Mouse (Mus musculus): Measurements from ENCODE around the gene Prrt2.

The Prrt2 gene
- long read RNA-seq, experiment 1: 0 reads
- long read RNA-seq, experiment 2, partial matches to known transcripts: 0 of 1 reads
- long read RNA-seq, experiment 2, other reads (novel, unspliced or antisense): 1 of 1 reads

DNA sequence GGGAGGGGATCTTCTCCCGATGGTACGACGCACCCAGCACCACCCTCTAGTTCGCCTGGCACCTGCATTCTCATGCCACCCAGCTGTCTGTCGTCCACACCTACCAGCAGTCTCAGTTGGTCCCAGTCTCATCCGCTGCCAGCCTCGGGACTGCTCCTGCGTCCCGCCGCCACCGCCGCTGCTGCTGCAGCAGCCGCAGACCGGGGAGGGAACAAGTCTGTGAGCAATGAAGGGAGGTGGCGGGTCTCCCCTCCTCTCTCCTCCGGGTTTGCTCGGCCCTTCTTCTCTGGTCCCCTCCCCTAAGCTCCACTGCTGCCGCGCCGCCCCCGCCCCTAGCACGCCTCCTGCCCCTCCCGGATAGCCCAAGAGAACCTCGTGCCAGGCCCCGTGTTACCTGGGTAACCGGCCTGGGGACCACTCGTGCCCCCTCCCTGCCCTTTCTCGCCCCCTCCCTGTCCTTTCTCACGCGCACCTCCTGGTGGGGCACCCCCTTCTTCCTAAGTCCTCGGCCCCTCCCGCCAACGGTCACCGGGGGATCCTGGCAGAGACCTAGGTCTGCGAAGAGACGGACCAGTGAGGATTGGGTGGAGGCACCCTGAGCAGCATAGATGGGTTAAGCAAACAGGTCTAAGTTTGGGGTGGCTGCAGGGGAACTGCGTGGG lies at the start of gene Prrt2, which contains the start of gene Gm42742:
TSS of gene Prrt2 (minus strand) at position 311 of the 662 bp plus-strand sequence.
TSS of gene Gm42742 (minus strand) at position 197 of the 662 bp plus-strand sequence.
- intact Hi-C loops (cut with DNase I): no loop called here

DNA sequence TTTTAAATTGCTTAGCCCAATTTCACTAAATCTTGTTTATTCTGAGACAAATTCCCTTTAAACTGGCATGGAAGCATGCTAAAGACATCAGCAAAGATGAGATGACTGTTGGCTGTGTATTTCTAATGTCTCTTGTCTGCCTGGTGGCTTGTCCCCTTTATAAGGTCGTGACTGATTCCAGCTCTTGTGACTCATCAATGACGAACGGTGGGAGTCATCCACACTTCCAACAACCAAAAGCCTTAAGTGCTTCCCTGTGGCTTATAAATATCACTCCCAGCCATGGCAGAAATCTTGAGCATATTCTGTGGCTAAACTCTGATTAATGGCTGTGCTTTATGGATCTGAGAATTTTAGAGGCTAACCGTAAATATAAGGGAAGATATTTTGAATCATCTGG lies 45.3 kb upstream of the Prrt2 start:
- intact Hi-C loops (cut with DNase I): no loop called here

DNA sequence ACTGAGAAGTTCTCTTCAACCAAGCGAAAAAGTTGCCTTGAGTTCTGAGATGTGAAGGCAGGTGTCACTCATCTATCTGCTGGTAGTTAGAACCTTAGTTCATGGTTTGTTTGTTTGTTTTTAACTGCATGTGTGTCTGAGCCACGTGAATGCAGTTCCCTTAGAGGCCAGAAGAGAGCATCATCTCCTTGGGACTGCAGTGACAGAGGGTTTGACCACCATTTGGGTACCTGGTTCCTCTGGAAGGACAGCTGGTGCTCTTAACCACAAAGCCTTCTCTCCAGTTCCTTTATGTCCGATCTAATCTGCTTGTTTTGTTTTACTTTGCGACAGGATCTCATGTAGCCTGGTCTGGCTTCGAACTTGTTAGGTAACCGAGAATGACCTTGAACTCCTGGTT lies 44.5 kb upstream of the Prrt2 start:
- intact Hi-C loops (cut with DNase I): no loop called here

DNA sequence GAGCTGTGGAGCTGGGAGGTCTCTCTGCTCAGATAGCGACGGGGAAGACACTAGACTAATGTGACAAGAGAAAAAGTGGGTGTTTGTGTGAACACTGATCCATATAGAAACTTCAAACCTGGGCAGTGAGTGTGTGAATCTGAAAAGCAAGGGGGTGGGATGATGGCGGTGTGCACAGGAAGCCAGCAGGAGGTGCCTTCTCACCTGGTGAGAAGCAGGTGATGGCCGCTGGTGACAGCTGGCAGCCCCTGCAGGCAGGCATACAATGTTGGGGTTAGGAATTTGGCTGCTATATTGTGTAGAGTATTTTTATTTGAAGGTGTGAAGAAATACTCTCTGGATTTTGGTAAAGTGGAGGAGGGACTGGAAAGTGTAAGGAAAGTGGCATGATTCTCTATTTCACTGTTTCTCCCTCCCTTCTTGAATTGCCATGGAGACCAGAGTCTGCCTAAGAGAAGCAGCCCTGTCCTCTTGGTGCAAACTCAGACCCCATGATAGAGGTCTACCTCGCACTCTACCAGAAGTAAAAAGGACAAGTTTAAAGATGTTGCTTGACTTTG lies 34.1 kb upstream of the Prrt2 start:
- intact Hi-C loops (cut with DNase I): no loop called here

DNA sequence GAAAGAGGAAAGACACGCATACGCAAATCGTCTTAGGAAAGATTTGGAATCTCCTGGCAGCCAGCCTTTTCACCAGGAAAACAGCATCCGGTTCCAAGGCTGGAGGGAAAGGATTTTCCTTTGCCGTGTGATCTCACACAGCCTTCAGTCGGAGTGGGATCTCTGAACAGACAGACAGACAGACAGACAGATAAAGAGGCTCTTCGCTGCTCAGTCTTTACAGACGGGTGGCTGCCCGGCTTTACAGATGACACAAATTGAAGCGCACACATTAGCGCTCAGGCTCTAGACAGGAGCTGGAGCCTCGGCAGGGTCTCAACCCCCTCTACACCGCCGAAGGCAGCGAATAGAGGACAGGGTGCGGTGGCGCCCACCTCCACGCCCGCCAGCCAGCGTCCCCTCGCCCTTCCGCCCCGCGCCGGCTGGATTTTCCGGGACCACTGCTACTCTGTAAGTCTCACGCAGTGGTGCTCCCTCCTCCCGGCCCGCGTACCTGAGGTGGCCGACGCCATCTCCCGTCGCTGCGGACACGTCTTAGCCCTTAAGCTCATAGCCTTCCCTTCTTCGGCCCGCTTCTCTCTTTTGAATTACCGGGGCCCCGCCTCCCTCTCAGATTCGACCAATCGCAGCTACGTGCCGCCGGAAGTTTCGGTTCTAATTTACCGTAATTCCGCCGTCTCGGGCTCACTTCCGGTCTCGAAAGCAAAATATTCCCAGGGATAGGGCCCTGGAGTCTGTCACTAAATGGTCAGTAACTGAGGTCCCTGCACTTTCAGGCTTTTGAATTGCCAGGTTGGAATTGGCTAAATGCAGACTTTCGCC lies 21.1 kb upstream of the Prrt2 start, which contains the start of gene Kif22:
TSS of gene Kif22 (minus strand) at position 621 of the 822 bp plus-strand sequence.
- intact Hi-C loops (cut with DNase I): loop anchor here (5.0 kb wide), 1 partner anchor 60 kb away; no protein-coding TSS in a partner anchor

DNA sequence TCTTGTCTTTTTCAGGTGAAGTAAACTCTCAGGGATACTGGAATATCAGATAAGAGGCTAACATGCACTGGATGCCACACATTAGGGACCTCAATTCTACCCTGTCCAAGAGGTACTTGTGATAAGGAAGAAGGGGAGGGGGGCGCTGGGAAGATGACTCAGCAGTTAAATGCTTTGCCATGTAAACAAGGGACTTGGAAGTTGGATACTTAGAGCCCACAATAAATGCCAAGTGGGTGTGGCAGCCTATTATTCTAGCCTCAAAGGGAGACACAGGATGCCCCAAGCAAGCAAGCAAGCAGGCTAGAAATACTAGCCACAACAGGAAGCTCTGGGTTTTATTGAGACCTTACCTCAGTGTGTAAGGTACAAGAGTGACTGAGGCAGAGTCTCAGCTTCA lies 10.2 kb upstream of the Prrt2 start:
- intact Hi-C loops (cut with DNase I): no loop called here

DNA sequence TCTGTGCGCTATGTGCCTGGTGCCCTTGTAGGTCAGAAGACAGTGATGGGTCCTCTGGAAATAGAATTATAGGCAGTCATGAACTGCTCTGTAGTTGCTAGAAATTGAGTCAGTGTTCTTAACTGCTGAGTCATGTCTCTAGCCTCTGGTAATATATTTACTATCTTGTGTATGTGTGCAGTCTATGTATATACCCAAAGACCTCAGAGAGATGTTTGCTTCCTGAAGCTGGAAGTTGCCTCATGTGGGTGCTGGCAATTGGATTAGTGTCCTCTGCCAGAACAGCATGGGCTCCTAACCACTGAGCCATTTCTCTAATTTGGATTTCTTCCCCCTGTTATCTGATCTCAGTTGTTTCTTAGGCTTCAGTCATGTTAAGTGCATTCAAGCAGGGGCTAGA lies 9.2 kb upstream of the Prrt2 start:
- intact Hi-C loops (cut with DNase I): no loop called here

DNA sequence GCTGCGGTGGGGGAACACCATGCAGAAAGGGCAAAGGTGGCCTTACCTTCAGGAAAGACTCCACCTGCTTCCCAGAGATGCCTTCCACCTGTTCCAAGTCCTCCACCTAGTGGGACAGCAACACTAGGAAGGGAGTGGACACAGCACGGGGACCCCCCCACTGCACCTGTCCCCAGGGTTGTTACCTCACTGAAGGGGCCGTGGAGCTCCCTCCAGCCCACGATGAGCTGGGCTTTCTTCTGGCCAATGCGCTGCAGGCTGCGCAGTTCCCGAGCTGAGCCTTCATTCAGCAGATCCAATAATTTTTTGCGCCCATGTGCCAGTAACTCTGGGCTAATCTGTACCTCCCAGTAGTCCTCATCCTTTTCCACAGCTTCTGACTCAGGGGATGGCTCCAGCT lies 6.9 kb upstream of the Prrt2 start:
- intact Hi-C loops (cut with DNase I): loop anchor here (5.0 kb wide), 1 partner anchor 74 kb away; no protein-coding TSS in a partner anchor

DNA sequence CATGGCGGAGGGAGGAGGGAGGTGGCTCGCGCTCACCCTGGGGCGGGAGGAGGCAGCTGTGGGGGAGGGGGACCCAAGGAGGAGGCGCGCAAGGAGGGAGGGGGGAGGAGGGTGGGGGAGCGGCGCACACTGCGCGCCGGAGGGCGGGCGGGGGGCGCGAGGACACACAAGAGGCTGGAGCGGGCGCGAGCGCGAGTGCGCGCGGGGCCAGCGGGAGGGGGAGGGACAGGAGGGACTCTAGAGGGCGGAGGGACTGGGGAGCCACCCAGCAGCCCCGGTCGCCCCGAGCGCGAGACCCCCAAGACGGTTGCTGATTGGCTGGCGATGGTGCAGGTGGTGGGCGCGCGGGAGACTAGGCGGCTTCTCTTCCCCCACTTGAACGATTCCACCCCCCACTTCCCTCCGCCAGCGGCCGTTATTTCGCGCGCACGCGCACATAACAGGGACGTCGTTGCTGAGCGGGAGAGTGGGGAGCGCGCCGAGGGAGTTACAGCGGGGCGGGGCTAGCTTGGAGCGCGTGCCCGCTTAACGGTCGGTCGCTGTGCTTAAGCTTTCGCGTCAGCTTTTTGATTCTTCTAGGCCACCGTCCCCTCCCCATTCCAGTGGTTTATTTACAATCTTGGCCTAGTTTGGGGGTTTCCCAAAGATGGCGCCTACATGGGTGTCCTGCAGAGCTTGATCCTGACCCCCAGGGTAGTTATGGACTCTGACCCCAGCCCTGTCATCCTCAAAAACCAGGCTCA lies 6.1 kb upstream of the Prrt2 start, which contains the start of gene Maz:
TSS of gene Maz (minus strand) at position 54 of the 743 bp plus-strand sequence.
- intact Hi-C loops (cut with DNase I): loop anchor here (5.0 kb wide), 1 partner anchor 75 kb away; no protein-coding TSS in a partner anchor

DNA sequence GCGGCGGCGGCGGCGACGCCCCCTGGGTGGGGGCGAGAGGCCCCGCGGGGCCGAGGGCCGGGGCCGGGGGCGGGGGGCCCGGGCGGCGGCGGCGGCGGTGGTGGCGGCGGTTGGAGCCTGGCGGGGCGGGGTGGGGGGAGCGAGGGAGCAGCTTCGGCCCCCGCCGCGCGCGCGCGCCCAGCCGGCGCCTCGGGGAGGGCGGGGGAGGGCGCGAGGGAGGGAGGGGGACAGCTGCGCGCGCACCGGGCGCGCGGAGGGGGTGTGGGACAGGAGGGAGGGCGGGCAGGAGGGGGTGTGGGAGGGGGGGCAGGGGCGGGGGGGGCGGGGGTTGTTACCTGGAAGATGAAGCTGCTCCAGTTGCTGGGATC lies 5.6 kb upstream of the Prrt2 start:
- intact Hi-C loops (cut with DNase I): loop anchor here (5.0 kb wide), 1 partner anchor 76 kb away; no protein-coding TSS in a partner anchor

DNA sequence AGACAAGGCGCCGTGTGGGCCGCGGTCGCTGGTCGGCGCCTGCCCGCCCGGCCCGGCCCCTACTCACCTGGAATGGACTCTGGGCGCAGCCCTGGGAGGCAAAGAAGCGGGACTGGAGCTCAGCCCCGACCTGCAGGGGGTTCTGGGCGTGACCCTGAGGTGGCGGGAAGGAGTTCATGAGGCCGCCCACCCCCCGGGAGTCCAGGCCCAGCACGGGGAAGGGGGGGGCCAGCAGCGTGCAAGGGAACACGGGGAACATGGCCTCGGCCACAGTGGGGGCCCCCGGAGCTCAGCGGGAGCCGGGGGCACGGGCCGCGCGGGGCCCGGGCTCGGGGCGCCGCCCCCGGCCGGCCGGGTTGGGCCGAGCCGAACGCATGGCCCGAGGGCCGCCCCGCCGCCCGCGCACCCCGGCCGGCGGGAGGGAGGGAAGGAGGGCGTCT lies 5.2 kb upstream of the Prrt2 start:
- intact Hi-C loops (cut with DNase I): loop anchor here (5.0 kb wide), 1 partner anchor 76 kb away; no protein-coding TSS in a partner anchor

DNA sequence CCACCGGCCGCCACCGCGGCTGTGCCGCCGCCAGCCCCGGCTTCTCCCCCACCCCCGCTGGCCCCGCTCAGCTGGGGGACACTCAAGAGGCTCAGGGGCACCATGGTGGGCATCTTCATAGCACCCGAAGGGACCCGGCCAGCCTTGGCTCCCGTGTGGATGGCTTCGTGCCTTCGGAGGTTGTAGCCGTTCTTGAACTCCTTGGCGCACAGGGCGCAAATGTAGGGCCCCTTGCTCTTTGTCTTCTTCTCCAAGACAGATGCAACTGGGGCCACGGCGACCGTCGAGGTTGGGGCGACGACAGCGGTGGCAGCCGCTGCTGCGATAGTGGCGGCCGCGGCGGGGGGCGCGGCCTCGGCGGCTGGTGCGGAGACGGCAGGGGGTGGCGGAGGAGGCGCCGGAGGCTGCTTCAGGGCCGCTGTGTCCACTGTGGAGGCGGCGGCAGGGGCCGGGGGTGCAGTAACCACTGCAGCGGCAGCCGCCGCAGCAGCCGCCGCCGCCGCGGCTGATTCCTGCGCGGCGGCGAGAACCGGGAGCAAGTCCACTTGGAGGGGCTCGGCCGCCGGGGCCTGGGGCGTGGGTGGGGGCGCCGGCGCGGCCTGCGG lies 4.6 kb upstream of the Prrt2 start:
- intact Hi-C loops (cut with DNase I): loop anchor here (5.0 kb wide), 1 partner anchor 77 kb away; no protein-coding TSS in a partner anchor

DNA sequence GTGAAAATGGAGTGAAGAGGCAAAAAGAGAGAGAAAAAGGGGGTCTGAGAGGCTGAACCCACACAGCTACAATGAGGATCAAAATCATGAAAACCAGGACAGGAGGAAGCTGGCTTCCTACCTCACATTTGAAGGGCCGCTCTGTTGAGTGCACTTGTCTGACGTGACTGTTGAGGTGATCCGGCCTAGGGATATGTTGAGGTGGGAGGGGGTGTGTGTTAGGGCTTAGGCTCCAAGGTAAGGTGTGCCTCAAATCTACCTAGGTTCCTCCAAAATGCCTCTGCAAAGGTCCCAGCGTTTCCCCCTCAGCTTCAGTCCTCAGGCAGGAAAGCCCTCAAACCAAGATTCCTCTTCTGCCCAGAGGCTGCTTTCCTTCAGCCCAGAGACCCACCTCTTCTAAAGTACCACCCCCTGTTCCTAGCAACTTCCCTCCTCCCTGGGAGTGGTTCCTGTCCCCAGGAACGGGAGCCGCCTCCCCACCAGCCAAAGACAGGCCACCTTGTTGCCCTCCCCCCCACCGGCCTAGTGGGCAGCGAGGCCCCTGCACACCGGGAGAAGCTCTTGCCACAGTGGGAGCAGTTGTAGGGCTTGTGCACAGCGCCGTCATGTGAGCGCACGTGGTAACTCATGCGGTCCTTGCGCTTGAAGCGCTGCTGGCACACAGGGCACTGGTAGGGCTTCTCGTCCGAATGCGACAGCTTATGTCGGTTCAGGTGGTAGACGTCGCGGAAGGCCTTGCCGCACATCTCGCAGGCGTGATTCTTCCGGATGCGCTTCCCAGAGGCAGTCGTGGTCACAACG lies 3.9 kb upstream of the Prrt2 start:
- intact Hi-C loops (cut with DNase I): loop anchor here (5.0 kb wide), 1 partner anchor 77 kb away; no protein-coding TSS in a partner anchor

DNA sequence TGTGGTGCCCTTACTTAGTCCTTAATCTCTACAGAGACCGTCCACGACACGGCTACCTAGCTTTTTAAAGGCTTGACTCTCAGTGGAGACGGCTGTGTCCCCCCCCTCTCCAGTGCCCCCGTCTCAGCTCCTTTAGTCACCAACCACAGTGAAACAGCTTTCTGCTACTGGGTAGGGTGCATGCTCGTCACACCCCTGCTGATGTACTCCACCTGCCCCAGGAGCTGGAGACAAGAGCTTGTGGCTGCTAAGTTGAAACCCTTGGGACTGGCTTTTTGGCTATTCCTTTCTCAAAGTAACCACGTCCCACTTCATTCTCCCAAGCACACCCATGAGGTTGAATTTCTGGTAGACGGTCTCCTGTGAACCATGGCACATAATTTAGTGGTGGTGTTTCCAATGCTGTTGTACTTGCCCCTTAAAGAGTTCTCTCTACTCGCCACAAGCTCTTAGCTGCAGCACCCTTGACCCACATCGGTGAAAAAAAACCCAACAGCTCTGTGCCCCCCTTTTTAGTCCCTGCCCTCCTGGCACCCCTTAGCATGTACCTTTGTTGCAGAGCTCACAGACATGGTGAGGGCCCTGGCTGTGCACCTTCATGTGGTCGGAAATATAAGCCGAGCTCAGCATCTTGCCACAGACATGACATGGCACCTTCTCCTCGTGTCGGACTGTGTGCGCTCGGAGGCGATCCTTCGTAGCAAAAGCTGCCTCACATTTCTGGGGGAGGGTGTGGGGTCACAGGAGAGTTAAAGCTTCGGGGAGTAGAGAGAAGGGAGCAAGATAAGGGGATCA lies 3.1 kb upstream of the Prrt2 start:
- intact Hi-C loops (cut with DNase I): no loop called here

DNA sequence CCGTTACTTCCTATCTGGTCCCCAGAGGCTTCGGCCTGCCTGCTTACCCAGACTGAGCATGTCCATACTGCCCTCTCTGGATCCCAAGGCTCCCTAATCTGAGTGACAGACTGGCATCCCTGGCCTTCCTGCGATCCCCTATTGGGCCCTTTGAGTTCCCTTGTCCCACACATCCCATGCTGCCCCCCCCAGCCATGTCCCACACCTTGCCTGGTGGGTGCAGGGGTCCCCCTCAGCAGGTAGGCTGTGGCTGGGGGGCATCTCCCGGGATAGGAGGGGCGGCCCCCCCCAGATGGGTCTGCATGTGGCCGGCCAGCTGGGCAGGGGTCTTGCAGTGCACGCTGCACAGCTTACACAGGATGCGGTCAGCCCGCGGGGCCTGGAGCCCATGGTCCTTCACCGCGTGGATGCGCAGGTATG lies 2.3 kb upstream of the Prrt2 start:
- intact Hi-C loops (cut with DNase I): no loop called here

DNA sequence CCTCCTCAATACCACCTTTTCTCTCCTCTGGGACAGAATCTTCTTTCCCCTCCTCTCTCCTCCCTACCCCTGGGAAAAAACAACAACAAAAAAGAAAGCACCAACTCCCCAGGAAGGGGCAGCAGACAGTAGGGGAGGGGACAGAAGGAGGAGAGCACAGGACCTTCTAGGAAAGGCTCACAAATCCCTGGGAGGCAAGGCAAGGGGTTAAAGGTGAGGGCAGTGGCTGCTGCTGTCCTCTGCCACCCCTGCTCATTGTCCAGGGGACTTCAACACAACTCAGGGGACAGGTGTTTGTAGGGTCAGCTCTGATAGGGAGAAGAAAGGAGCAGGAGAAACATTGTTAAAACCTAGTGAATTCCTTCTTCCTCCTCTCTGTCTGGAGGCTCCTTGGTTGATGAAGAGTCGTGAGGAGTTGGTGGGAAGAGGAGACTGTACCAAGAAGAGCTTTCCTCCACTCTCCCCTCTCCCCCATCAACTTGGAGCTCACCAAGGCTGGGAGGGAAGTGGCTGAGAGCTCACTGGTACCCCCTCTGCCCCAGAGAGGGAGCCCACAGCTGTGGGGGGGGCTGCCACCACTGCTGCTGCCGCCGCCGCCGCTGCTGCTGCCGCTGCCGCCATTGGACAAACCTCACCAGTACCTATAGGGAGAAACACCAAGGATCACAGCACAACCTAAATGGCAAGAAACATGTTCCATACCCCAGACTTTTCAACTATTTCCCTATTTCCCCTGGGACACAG lies 1.7 kb upstream of the Prrt2 start:
- intact Hi-C loops (cut with DNase I): no loop called here

DNA sequence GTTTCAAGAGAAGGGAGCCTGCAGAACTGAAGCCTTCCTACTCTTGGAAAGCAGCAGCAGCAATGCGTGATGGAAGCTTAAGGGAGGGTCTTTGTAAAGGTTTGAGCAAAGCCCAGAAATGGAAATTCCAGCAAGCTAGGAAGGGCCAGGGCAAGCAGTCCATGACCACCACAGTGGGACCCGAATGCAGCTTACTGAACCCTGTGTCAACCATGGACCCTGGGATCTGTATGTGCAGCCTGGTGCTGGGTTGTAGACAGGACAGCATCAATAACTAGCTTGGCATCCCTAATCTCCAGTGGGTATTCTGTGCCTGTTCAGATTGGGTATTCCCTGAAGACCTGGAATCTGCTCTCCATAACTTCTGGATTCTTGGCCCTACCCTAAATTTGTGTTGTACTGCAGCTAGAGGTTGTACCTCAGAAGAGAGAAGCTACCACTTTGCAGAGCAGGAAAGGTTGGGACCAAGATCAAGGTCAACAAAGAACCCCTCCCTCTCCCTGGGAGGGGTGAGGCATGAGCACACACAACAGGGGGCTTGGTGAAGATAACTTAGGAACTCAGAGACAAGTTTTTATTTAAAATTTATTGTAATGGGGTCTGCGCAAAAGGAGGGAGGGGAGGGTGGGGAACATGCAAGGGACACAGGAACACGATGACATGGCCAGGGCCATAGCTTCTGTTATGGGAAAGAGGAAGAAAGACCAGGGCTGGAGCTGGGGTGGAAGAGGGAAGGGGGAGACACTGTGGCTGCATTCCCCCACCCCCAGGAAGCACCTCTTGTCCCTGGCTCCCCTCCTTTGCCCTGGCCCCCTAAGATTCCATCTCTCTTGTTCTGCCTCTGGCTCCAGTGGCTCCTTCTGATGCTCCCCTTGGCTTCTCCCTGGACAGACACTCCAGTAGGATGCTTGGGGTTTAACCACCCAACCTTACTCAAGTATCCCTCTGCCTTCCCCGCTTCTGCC lies 834 bp upstream of the Prrt2 start:
- intact Hi-C loops (cut with DNase I): no loop called here
